Mouse (Mus musculus): ENCODE measurements at regions not wholly inside any gene's neighbourhood (a gene's known extent, or its start where the extent isn't known, plus 50 kb on each side); places are given as distances from the start of the nearest gene placed in this dataset.
"Not testable (repeated sequence)": the region's sequence is repeated elsewhere in the genome, so short reads cannot be mapped to it uniquely, and the experiment has no call there.

- intact Hi-C loops (cut with DNase I) = no loop called here
- no peak for DNase-seq
These were observed 568.1 kb upstream of the G6pd2 start for GRCm38 (mm10) chr5:61240498-61240897.

DNA sequence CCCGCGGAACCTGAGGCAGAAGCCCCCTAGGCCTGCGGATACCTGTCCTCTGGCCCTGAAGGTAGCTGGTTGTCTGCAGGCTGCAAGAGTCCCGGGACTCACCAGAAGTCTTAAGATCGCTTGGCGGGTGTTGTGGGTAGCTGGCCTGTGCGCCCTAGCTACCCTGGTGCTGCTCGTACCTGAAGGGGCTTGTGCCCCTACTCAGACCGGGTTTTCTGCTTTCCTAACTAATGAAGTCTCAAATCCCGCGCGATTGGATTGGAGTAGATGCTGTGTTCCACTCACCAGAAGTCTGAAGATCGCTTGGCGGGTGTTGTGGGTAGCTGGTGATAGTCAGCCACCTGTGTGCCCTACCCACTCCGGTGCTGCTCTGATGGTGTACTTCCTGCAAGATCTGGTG lies 520.1 kb upstream of the G6pd2 start:
- DNase-seq; intact Hi-C loops (cut with DNase I): not testable (repeated sequence)

GRCm38 (mm10) chr5:61314951-61315350 lies 493.7 kb upstream of the G6pd2 start:
- intact Hi-C loops (cut with DNase I) = no loop called here
- peak; percentile 0 for DNase-seq

DNA sequence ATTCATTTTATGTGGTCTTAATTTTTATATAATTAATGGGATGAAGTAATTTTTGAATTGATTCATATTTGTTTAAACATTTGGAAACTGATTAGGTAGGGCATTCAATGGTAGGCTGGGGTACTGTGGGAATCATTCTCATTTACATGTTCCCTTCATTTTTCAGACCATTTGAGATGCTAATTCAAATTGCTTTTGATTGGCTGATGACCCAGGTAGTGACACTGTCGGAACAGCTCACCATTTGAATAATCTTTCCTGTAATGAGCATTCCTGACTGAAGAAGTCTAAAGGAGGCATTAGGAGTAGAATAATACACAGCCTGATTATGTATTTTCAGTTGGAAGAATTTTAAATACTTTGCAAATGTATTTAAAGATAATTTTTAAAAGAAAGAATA lies 457.2 kb upstream of the G6pd2 start:
- intact Hi-C loops (cut with DNase I) = no loop called here
- no peak for DNase-seq

DNA sequence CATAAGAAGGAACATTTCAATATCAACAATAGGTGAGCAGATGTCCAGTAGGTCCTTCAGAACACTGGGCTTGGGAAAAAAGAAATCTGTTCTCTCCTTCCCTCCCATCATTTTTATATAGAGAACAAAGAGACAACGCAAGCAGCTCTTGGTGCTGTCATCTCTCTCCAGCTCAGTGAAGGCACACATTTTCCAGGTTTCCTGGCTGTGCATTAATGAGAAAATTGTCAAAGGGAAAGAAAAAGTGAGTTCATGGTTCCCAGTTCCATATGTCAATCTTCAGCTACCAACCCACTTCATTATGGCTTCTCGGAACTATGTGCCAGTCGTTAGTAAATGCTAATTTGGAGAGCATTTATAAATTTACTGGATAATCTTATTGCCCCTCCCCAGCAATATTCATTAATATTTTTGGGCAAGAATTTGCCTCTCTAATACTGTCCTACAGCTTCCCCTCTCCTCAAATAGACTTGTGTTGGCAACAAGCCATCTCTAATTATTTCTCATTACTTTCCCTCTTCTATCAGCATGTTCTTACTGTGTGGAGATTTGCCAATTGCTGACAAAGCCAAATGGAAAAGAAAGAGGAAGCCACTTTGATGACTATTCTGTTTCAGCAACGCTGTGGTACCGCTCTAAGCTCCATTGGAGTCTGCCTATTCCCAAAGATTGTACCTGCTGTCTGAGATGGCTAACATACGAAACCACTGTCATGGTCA lies 453.2 kb upstream of the G6pd2 start:
- no peak for DNase-seq
- intact Hi-C loops (cut with DNase I) = no loop called here

GRCm38 (mm10) chr5:61372901-61373300 lies 435.7 kb upstream of the G6pd2 start:
- DNase-seq = no peak
- intact Hi-C loops (cut with DNase I) = no loop called here

DNA sequence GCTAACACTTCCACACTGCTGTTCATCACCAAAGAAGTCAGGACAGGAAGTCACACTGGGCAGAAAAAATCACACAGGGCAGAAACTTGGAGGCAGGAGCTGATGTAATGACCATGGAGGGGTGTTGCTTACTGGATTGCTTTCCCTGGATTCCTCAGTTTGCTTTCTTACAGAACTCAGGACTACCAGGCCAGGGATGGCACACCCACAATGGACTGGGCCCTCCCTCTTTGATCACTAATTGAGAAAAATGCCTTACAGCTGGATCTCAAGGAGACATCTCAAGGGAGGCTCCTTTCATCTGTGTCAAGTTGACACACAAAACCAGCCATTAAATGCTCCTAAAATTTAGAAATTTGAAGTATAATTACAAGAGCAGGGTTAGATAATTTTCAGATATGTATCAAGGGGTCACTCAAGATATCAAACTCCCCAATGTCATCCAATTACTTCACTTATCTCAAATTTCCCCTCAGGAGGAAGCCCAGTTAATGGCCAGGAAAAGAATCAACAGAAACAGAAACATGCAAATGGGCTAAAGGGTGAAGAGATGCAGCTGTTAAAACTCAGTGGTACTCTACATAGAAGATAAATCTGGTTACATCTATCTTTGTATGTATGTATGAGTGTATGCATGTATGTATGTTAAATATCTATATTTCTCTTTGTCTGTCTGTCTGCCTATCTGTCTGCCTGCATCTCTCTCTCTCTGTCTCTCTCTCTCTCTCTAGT lies 413.5 kb upstream of the G6pd2 start:
- DNase-seq = no peak
- intact Hi-C loops (cut with DNase I) = no loop called here

All from left cerebral cortex, postnatal 4 days (tissue).